Mouse (Mus musculus) thymus, adult 2 months (tissue): ENCODE results near the gene 2010111I01Rik. TPM values are rescaled to one million over a fixed set of nuclear protein-coding genes. Genes with fewer than 3 reads are reported as not detected.

ENCODE experiments used
- DNase-seq: peaks from one replicate; pipeline ENCODE4 v3.0.0; 2021
- H3K27ac ChIP-seq: fragments of 200-500 bp; 2 replicates; pipeline ENCODE4 v1.5.1; 2012; ENCODE audit warnings: low read length, control low read depth; ENCODE audit not compliant: control insufficient read depth, insufficient read depth
- H3K27me3 ChIP-seq: fragments of 200-500 bp; 2 replicates; pipeline ENCODE4 v1.6.1; 2012; ENCODE audit warnings: mild to moderate bottlenecking, low read length, moderate library complexity, mixed read lengths; ENCODE audit not compliant: control insufficient read depth, insufficient read depth
- H3K36me3 ChIP-seq: fragments of 200-500 bp; 2 replicates; pipeline ENCODE4 v1.6.1; 2012; ENCODE audit warnings: mild to moderate bottlenecking, low read length, moderate library complexity; ENCODE audit not compliant: control insufficient read depth, insufficient read depth
- H3K4me1 ChIP-seq: fragments of 200-500 bp; replicated peaks from 2 replicates; pipeline ENCODE4 v1.6.1; 2012; ENCODE audit warnings: low read length; ENCODE audit not compliant: control insufficient read depth, insufficient read depth
- H3K4me3 ChIP-seq: fragments of 200-500 bp; 2 replicates; pipeline ENCODE4 v1.5.1; 2012; ENCODE audit warnings: mild to moderate bottlenecking, low read length, control low read depth, moderate library complexity; ENCODE audit not compliant: control insufficient read depth, insufficient read depth
- CTCF ChIP-seq: fragments of 200-500 bp; IDR thresholded peaks from 2 replicates; pipeline ENCODE4 v1.5.1; 2012; ENCODE audit warnings: mild to moderate bottlenecking, control low read depth, low read length, moderate library complexity, borderline replicate concordance; ENCODE audit not compliant: control insufficient read depth, poor library complexity, insufficient read depth; ENCODE audit errors: extremely low read depth
- POLR2A ChIP-seq: fragments of 200-500 bp; IDR thresholded peaks from 2 replicates; pipeline ENCODE4 v1.6.1; 2012; ENCODE audit warnings: mild to moderate bottlenecking, low read length, control low read depth, moderate library complexity; ENCODE audit not compliant: control insufficient read depth, poor library complexity, insufficient read depth; ENCODE audit errors: extremely low read depth
- WGBS: fragments of 180-500 bp; shearing (Covaris S2); methylation state at CpG from one replicate; pipeline ENCODE4 v1.1.7; 2018; 5-methylcytosine and 5-hydroxymethylcytosine counted together
- polyA plus RNA-seq: library from polyadenylated mRNA; depleted of rRNA; stranded (reverse); fragments of >200 nt; gene quantifications from 2 replicates; pipeline ENCODE4 v1.2.3, GENCODE M21; 2012

The 2010111I01Rik gene
- polyA plus RNA-seq, 1 experiment: 61.4 TPM

DNA sequence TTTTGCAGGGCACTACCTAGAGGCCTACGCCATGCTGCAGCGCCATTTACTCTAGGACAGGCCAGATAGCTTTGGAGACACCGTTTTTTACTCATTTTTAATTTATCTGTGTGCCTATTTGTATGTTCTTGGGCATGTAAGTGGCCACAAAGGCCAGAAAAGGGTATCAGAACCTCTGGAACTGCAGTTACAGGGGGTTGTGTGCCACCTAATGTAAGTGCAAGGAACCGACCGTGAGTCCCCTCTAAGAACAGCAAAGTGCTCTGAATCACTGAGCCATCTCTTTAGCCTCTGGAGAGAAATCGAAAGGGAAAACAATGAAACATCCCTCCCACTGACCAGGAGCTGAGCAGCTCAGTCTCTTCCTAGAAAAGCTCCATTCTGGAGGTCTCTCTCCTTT lies 358.1 kb downstream of the 2010111I01Rik start:
- Histone ChIP-seq H3K4me1 (peaks cover 13% of the 10 kb centered on the region), H3K27ac (no peak overlapping the region), H3K36me3 (no peaks in the 10 kb centered on the region; the same call in 1 of the 2 replicates), H3K4me3 (no peak overlapping the region), H3K27me3 (no peaks in the 10 kb centered on the region)
- no peak for TF ChIP-seq POLR2A
- no peak for TF ChIP-seq CTCF
- 97% methylated on average over 6 of the region's 6 CpGs for WGBS
- DNase-seq: no peak

DNA sequence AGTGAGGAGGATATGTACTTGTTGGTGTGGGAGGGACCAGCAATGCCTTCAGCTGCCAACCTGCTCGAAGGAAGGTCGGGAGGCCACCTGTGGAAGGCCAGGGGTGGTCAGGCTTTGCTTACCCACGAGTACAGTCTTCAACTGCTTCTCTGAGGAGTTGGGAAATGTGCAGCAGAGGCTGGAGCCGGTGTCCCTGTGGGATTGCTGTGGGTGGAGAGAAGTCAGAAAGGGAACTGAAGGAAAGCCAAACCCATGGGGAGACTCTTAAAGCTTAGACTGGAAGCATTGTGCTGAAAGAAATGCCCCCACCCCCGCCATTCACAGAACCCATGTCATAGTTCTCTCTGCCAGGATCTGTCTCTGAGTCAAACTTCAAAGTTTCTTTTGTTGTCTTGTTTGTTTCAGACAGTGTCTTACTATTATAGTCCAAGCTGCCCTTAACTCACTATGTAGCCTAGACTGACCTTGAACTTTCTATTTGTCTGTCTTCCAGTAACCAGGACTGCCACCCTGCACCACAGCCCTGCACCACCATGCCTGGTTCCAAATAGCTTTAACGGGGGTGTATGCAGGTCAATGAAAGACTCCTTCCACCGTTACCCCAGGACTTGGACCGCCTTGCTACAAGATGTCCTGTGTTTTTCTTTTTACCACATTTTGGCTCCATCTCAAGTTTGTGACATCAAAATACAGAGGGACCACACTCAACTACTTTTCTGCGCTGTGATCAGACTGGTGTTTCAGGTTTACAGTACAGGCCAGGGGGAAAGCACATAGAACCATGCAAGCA lies 358.8 kb downstream of the 2010111I01Rik start:
- Histone ChIP-seq H3K36me3 (no peaks in the 10 kb centered on the region; the same call in 1 of the 2 replicates), H3K4me3 (no peak overlapping the region), H3K27me3 (no peaks in the 10 kb centered on the region), H3K27ac (no peak overlapping the region), H3K4me1 (peaks cover 13% of the 10 kb centered on the region)
- no peak for TF ChIP-seq CTCF
- no peak for TF ChIP-seq POLR2A
- no peak for DNase-seq
- WGBS: 91% methylated on average over 9 of the region's 9 CpGs

DNA sequence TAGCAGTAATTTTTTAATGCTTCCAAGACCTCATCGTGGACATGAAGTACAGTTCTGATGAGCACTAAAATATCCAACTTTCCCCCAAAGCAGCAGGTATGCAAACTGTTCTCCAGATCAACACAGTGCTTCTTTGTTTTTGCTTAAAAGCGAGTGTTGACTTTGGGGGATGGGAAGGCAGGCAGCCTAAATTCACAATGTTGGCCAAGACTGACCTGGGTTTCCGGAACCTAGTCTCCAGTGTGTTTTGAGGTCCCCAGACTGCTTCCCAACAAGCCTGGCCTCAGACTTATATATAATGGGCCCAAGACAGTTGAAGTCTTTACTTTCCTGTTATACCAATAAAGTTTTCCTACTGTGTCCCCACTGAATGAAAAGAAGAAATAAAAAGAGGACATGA lies 359.6 kb downstream of the 2010111I01Rik start:
- Histone ChIP-seq H3K4me3 (no peak overlapping the region), H3K27ac (no peak overlapping the region), H3K36me3 (no peaks in the 10 kb centered on the region; the same call in 1 of the 2 replicates), H3K27me3 (no peaks in the 10 kb centered on the region), H3K4me1 (peaks cover 11% of the 10 kb centered on the region)
- no peak for TF ChIP-seq CTCF
- TF ChIP-seq POLR2A: no peak
- no peak for DNase-seq
- WGBS: 93% methylated on average over 3 of the region's 3 CpGs

DNA sequence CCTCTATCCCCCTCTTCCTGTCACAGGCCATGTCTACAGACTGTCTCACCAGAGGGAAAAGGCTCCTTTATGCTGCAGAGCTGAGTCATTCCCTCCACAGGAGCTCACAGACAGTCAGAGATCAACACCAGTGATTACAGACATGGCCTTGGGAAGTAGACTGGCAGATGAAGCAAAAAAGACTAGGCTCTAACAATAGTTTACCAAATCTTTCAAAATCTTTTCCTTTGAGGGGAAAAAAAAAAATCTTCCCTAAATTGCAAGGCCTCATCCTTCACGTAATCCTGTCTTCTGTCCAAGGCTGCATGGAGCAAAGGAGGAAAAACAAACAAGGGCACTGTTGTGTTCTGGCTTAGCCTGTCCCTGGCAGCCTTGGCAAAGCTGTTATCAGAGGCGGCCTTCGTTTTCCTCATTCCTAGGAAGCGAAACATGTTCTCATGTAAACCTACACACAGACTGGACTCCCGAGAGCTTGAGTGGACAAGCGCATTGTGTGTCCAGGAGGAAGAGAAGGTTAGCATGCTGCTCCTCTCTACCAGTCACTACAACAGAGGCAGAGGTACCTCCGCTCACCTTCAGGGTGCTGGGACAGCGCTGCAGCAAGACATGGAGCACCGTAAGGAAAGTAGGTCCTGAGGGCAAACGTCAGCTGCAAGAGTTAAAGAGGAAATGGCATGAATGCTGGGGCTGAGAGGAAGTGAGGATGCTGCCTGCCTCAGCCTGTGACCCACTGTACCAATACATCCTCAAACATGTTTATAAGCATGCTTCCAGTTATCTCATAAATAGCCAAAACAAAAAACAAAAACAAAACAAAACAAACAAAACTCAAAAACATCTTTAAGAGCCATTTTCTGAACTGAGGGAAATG lies 360.5 kb downstream of the 2010111I01Rik start:
- Histone ChIP-seq H3K4me1 (peaks cover 11% of the 10 kb centered on the region), H3K4me3 (no peak overlapping the region), H3K27ac (no peak overlapping the region), H3K36me3 (no peaks in the 10 kb centered on the region; the same call in 1 of the 2 replicates), H3K27me3 (no peaks in the 10 kb centered on the region)
- DNase-seq: no peak
- no peak for TF ChIP-seq POLR2A
- no peak for TF ChIP-seq CTCF
- WGBS: 75% methylated on average over 10 of the region's 10 CpGs

DNA sequence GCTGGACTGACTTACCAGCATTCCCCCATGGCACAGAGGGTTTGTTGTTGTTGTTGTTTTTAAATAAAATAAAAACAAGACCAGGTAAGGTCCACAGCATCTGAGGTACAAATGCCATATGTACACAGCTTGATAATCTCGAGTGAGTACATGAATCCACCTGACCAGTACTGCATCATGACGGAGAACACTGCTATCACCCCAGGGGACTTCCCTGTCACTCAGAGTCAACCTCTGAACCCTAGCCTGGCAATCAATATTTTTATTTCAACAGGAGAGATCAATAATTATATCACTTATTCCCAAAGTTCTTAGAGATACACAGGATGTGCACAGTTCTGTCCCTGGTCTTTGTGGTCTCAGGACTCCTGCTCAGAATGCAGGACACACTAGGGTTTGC lies 361.3 kb downstream of the 2010111I01Rik start:
- Histone ChIP-seq H3K4me1 (peaks cover 11% of the 10 kb centered on the region), H3K27me3 (no peaks in the 10 kb centered on the region), H3K4me3 (no peak overlapping the region), H3K27ac (no peak overlapping the region), H3K36me3 (no peaks in the 10 kb centered on the region)
- WGBS: 92% methylated on average over 2 of the region's 2 CpGs
- no peak for DNase-seq
- TF ChIP-seq POLR2A (no peak), CTCF (no peak)

- DNase-seq: no peak
- Histone ChIP-seq H3K27ac (no peak overlapping the region; the same call in 1 of the 2 replicates), H3K4me3 (no peak overlapping the region), H3K4me1 (peaks cover 1% of the 10 kb centered on the region), H3K27me3 (no peaks in the 10 kb centered on the region), H3K36me3 (no peaks in the 10 kb centered on the region)
- WGBS: 94% methylated on average over 9 of the region's 9 CpGs
- TF ChIP-seq CTCF: no peak
- TF ChIP-seq POLR2A: no peak
Measured at GRCm38 (mm10) chr13:63330236-63330860, 365.7 kb downstream of the 2010111I01Rik start.
